Mouse (Mus musculus) lung, adult 2 months (tissue): ENCODE data around the gene Cpvl.

Source experiments
- CTCF ChIP-seq: fragments of 200-500 bp; IDR thresholded peaks from 2 replicates; pipeline ENCODE4 v1.5.1; 2011; ENCODE audit warnings: mild to moderate bottlenecking, low read length, control low read depth; ENCODE audit not compliant: insufficient read depth
- POLR2A ChIP-seq: fragments of 200-500 bp; IDR thresholded peaks from 2 replicates; pipeline ENCODE4 v1.6.1; 2011; ENCODE audit warnings: low read depth, mild to moderate bottlenecking, control low read depth, low read length, borderline replicate concordance; ENCODE audit errors: extremely low read depth

DNA sequence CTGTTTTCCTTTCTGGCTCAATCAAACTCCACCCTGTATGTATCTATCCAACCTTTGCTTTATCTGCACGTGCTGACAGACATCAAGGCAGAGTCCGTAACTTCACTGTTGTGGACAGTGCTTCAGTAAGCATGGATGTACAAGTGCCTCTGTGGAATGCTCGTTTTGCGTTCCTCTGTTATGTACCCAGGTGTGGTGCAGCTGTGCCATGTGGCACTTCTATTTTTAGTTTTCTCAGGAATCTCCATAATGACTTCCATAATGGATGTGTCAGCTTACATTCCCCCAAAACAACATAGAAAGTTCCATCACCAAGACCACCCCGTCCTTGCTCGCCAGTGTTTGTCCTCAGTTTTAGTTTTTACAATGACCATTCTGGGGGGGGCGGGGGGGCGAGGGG, 76.7 kb downstream of the Cpvl start:
- no peak for TF ChIP-seq POLR2A
- no peak for TF ChIP-seq CTCF
